Mouse (Mus musculus) MEL (cell line): ENCODE measurements around the gene Gm10318.

Source experiments
- CTCF ChIP-seq, 3 experiments: IDR thresholded peaks in 2 of 3; conservative IDR thresholded peaks in 1 of 3; 2 replicates each; pipeline ENCODE4 v1.5.1; 2011 to 2012; ENCODE audit warnings: low read length in 3 of 3, low read depth in 2 of 3, mild to moderate bottlenecking in 2 of 3, improper control_type of control experiment in 1 of 3, inconsistent platforms in 1 of 3, mixed read lengths in 1 of 3, moderate library complexity in 1 of 3; ENCODE audit not compliant: control insufficient read depth in 1 of 3, insufficient read depth in 1 of 3, poor library complexity in 1 of 3, severe bottlenecking in 1 of 3
- ELF1 ChIP-seq: IDR thresholded peaks from 2 replicates; pipeline ENCODE4 v1.6.1; 2014; ENCODE audit warnings: low read depth, mild to moderate bottlenecking, inconsistent platforms, low read length, improper control_type of control experiment, moderate library complexity
- EP300 ChIP-seq, 2 experiments: IDR thresholded peaks; 2 replicates each; pipeline ENCODE4 v1.6.1; 2011; ENCODE audit warnings: improper control_type of control experiment in 2 of 2, low read length in 2 of 2, low read depth in 1 of 2, mild to moderate bottlenecking in 1 of 2
- ETS1 ChIP-seq: IDR thresholded peaks from 2 replicates; pipeline ENCODE4 v1.6.1; 2012; ENCODE audit warnings: low read depth, mild to moderate bottlenecking, inconsistent platforms, low read length, improper control_type of control experiment, moderate library complexity
- GATA1 ChIP-seq: IDR thresholded peaks from 2 replicates; pipeline ENCODE4 v1.6.1; 2011; ENCODE audit warnings: low read depth, low read length, improper control_type of control experiment
- NELFE ChIP-seq: IDR thresholded peaks from 2 replicates; pipeline ENCODE4 v1.6.1; 2011; ENCODE audit warnings: low read depth, low read length, improper control_type of control experiment
- NRF1 ChIP-seq: IDR thresholded peaks from 2 replicates; pipeline ENCODE4 v1.6.1; 2014; ENCODE audit warnings: low read depth, mild to moderate bottlenecking, inconsistent platforms, low read length, improper control_type of control experiment, moderate library complexity; ENCODE audit not compliant: poor library complexity, insufficient read depth, severe bottlenecking
- POLR2A ChIP-seq, 2 experiments: IDR thresholded peaks; 2 replicates each; pipeline ENCODE4 v1.6.1; 2011 to 2012; ENCODE audit warnings: low read length in 2 of 2, mild to moderate bottlenecking in 2 of 2, control low read depth in 1 of 2, improper control_type of control experiment in 1 of 2, low read depth in 1 of 2, moderate library complexity in 1 of 2; ENCODE audit not compliant: control insufficient read depth in 1 of 2, insufficient read depth in 1 of 2, poor library complexity in 1 of 2
- SMC3 ChIP-seq: IDR thresholded peaks from 2 replicates; pipeline ENCODE4 v1.6.1; 2011; ENCODE audit warnings: low read depth, low read length, improper control_type of control experiment

DNA sequence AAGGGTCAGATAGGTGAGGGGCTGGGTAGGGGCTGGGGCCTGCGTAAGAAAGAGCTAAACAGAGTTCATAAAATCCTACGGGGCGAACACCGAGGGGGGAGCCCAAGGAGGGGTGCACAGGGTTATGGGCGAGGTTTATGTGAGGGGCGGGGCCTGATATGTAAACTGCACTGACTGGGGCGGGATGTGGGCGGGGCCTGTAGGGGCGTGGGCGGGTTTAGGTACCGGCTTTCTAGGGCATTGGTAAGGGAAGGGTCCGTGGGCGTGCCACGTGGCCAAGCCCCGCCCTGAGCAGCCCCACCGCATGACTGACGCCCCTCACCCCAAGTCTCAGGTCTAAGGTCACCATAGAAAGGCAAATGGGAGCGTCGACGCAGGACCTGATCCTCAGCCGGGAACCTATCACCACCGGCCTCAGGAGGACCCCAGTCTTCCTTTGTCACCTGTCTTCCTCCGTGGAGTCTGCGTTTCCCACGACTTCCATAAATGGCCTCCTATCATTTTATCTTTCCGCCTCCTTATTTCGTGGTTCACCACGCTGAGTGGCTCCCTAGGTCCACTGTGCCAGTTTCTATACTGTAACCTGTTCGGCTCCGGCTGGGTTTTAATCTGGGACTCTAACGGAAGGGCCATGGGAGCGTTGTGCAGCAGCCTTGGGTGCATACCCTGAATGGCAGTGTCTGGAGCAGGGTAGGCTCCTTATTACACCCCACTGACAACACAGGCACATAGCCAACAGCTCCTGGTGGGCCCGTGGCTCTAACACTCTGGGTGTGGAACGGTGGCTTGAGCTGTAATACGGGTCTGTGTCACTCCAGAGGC lies 50.4 kb downstream of the Gm10318 start:
- no peak for TF ChIP-seq CTCF (IDR thresholded peaks at IDR 0.05 in 2 of 3, conservative IDR thresholded peaks at IDR 0.05 in 1 of 3; ENCODE audit: control insufficient read depth in 1 of 3, insufficient read depth in 1 of 3, low read depth in 2 of 3, low read length in 3 of 3, poor library complexity in 1 of 3, severe bottlenecking in 1 of 3)
- TF ChIP-seq ETS1, result no peak
- no peak for TF ChIP-seq NRF1
- TF ChIP-seq SMC3, result no peak
- no peak for TF ChIP-seq EP300 (IDR thresholded peaks at IDR 0.05; ENCODE audit: low read depth in 1 of 2, low read length in 2 of 2)
- no peak for TF ChIP-seq ELF1
- TF ChIP-seq POLR2A (IDR thresholded peaks at IDR 0.05; ENCODE audit: control insufficient read depth in 1 of 2, insufficient read depth in 1 of 2, low read depth in 1 of 2, low read length in 2 of 2, poor library complexity in 1 of 2), result no peak
- TF ChIP-seq NELFE, result no peak
- TF ChIP-seq GATA1, result no peak
